Mouse (Mus musculus): Measurements from ENCODE around the gene P2ry14. TPM values are rescaled to one million over a fixed set of nuclear protein-coding genes. Genes with fewer than 3 reads are reported as not detected.
"Not testable (repeated sequence)": the region's sequence is repeated elsewhere in the genome, so short reads cannot be mapped to it uniquely, and the experiment has no call there.

The P2ry14 gene
- polyA plus RNA-seq, 1 experiment from 2014 or later = 29.7 TPM

GRCm38 (mm10) chr3:59077278-59077677, 76.1 kb downstream of the P2ry14 start:
- WGBS = 32% methylated on average over 4 of the region's 4 CpGs
- no peaks in the 10 kb centered on the region for H3K27me3 ChIP-seq (ENCODE audit: control insufficient read depth, insufficient read depth, low read depth, low read length)
- ATAC-seq (ENCODE audit: low read depth) = no peak
- H3K36me3 ChIP-seq (ENCODE audit: control insufficient read depth, insufficient read depth, low read length) = no peaks in the 10 kb centered on the region
- H3K9ac ChIP-seq (ENCODE audit: low read length) = no peak overlapping the region
- H3K27ac ChIP-seq (ENCODE audit: low read length) = no peak overlapping the region
- peaks cover 5% of the 10 kb centered on the region; the same call in 1 of the 2 replicates for H3K4me1 ChIP-seq (replicated peaks; ENCODE audit: control insufficient read depth, insufficient read depth, low read length)
- H3K4me3 ChIP-seq (ENCODE audit: low read length) = no peak overlapping the region
- no peaks in the 10 kb centered on the region for H3K9me3 ChIP-seq (ENCODE audit: control insufficient read depth, low read length)
- no peak overlapping the region for H3K4me2 ChIP-seq (ENCODE audit: low read depth, low read length)

GRCm38 (mm10) chr3:59069071-59069470, 84.3 kb downstream of the P2ry14 start:
- 62% methylated on average over 1 of the region's 1 CpGs for WGBS
- not testable (repeated sequence) for H3K9me3 ChIP-seq (ENCODE audit: control insufficient read depth, low read length); H3K9ac ChIP-seq (ENCODE audit: low read length); H3K4me3 ChIP-seq (ENCODE audit: low read length); ATAC-seq (ENCODE audit: low read depth); H3K36me3 ChIP-seq (ENCODE audit: control insufficient read depth, insufficient read depth, low read length); H3K27me3 ChIP-seq (ENCODE audit: control insufficient read depth, insufficient read depth, low read depth, low read length); H3K4me1 ChIP-seq (replicated peaks; ENCODE audit: control insufficient read depth, insufficient read depth, low read length); H3K27ac ChIP-seq (ENCODE audit: low read length); H3K4me2 ChIP-seq (ENCODE audit: low read depth, low read length)

- Histone ChIP-seq H3K27me3 (ENCODE audit: control insufficient read depth, insufficient read depth, low read depth, low read length) (no peaks in the 10 kb centered on the region), H3K36me3 (ENCODE audit: control insufficient read depth, insufficient read depth, low read length) (no peaks in the 10 kb centered on the region), H3K9me3 (ENCODE audit: control insufficient read depth, low read length) (no peaks in the 10 kb centered on the region), H3K9ac (ENCODE audit: low read length) (no peak overlapping the region), H3K4me1 (replicated peaks; ENCODE audit: control insufficient read depth, insufficient read depth, low read length) (no peaks in the 10 kb centered on the region), H3K27ac (ENCODE audit: low read length) (no peak overlapping the region), H3K4me2 (ENCODE audit: low read depth, low read length) (no peak overlapping the region), H3K4me3 (ENCODE audit: low read length) (no peak overlapping the region)
- 47% methylated on average over 8 of the region's 8 CpGs for WGBS
- ATAC-seq (ENCODE audit: low read depth) = no peak
These were observed 86.7 kb downstream of the P2ry14 start for GRCm38 (mm10) chr3:59066558-59067294.

- Histone ChIP-seq H3K4me3 (ENCODE audit: low read length) (no peak overlapping the region), H3K9ac (ENCODE audit: low read length) (no peak overlapping the region), H3K27me3 (ENCODE audit: control insufficient read depth, insufficient read depth, low read depth, low read length) (no peaks in the 10 kb centered on the region), H3K9me3 (ENCODE audit: control insufficient read depth, low read length) (no peaks in the 10 kb centered on the region), H3K27ac (ENCODE audit: low read length) (no peak overlapping the region), H3K4me2 (ENCODE audit: low read depth, low read length) (no peak overlapping the region), H3K4me1 (replicated peaks; ENCODE audit: control insufficient read depth, insufficient read depth, low read length) (no peaks in the 10 kb centered on the region), H3K36me3 (ENCODE audit: control insufficient read depth, insufficient read depth, low read length) (no peaks in the 10 kb centered on the region)
- WGBS = 82% methylated on average over 3 of the region's 3 CpGs
- no peak for ATAC-seq (ENCODE audit: low read depth)
These were observed 87.5 kb downstream of the P2ry14 start for GRCm38 (mm10) chr3:59065937-59066336.

Other genes with a start within 250 kb of the P2ry14 start
- gene Med12l, start 147.8 kb downstream of the P2ry14 start, polyA plus RNA-seq (2015; fragmentation: Nextera tagmentation; extraction: Ambion mirVana) = 1.4 TPM in 2 replicates
- gene Gpr171, start 51.8 kb downstream of the P2ry14 start, polyA plus RNA-seq (2015; fragmentation: Nextera tagmentation; extraction: Ambion mirVana) = 1.4 and 1.8 TPM in 2 replicates
- gene Gpr87, start 41.5 kb upstream of the P2ry14 start, polyA plus RNA-seq (2015; fragmentation: Nextera tagmentation; extraction: Ambion mirVana) = 0.20 TPM in 1 of 2 replicates, not detected in the other
- 1.5 and 1.7 TPM in 2 replicates for gene P2ry13, start 57.3 kb upstream of the P2ry14 start, polyA plus RNA-seq (2015; fragmentation: Nextera tagmentation; extraction: Ambion mirVana)
- gene P2ry12, start 109.3 kb upstream of the P2ry14 start, polyA plus RNA-seq (2015; fragmentation: Nextera tagmentation; extraction: Ambion mirVana) = 2.1 and 2.8 TPM in 2 replicates
- 6.5 and 9.6 TPM in 2 replicates for gene Igsf10, start 190.8 kb upstream of the P2ry14 start, polyA plus RNA-seq (2015; fragmentation: Nextera tagmentation; extraction: Ambion mirVana)

Data from lung, embryonic 16.5 days (tissue).